Mouse (Mus musculus) stomach, embryonic 15.5 days (tissue): ENCODE measurements at regions not wholly inside any gene's neighbourhood (a gene's known extent, or its start where the extent isn't known, plus 50 kb on each side); places are given as distances from the start of the nearest gene placed in this dataset.

Experiments
- ATAC-seq: fragments of 200-750 bp; cut with Nextera tagmentation; 2 replicates; pipeline ENCODE4 v1.8.0; 2017; ENCODE audit warnings: low read depth, moderate number of reproducible peaks, moderate TSS enrichment; ENCODE audit not compliant: insufficient read depth, low FRiP score
- H3K27ac ChIP-seq: fragments of 300-500 bp; sonication (generic); 2 replicates; pipeline ENCODE4 v1.5.1; 2015; ENCODE audit warnings: mild to moderate bottlenecking, inconsistent platforms
- H3K27me3 ChIP-seq: fragments of 300-500 bp; sonication (generic); replicated peaks from 2 replicates; pipeline ENCODE4 v1.6.1; 2015; ENCODE audit warnings: inconsistent platforms
- H3K36me3 ChIP-seq: fragments of 300-500 bp; sonication (generic); 2 replicates; pipeline ENCODE4 v1.6.1; 2015; ENCODE audit warnings: inconsistent platforms
- H3K4me1 ChIP-seq: fragments of 300-500 bp; sonication (generic); 2 replicates; pipeline ENCODE4 v1.6.1; 2015; ENCODE audit warnings: inconsistent platforms
- H3K4me2 ChIP-seq: fragments of 300-500 bp; sonication (generic); 2 replicates; pipeline ENCODE4 v1.6.1; 2015; ENCODE audit warnings: mild to moderate bottlenecking, inconsistent platforms
- H3K4me3 ChIP-seq: fragments of 300-500 bp; sonication (generic); replicated peaks from 2 replicates; pipeline ENCODE4 v1.5.1; 2015; ENCODE audit warnings: inconsistent platforms
- H3K9ac ChIP-seq: fragments of 300-500 bp; sonication (generic); 2 replicates; pipeline ENCODE4 v1.6.1; 2015; ENCODE audit warnings: inconsistent platforms
- H3K9me3 ChIP-seq: fragments of 300-500 bp; sonication (generic); 2 replicates; pipeline ENCODE4 v1.6.1; 2016; ENCODE audit warnings: inconsistent platforms
- WGBS: fragments of 180-500 bp; shearing (Covaris S2); methylation state at CpG from one replicate; pipeline ENCODE4 v1.1.7; 2015; 5-methylcytosine and 5-hydroxymethylcytosine counted together

DNA sequence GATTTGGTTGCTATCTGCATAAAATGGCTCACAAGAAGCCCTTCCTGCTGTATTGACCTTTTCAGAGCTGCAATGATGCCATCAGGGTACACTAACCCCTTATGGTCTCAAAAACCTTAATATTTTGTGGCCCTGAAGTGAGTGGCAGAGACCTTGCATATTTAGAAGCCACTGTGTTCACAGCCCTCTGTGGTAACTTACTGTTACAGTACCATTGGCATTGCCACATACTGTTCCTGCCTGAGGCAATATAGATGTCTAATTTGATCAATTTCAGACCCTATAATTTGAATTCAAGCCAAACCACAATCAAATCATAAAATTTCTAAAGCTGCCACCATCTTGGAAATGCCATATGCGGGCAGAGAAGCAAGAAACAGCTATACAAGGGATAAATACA lies 198.5 kb downstream of the Spry2 start:
- H3K9ac ChIP-seq: no peak overlapping the region
- H3K36me3 ChIP-seq: no peaks in the 10 kb centered on the region
- 88% methylated on average over 1 of the region's 1 CpGs for WGBS
- ATAC-seq: no peak
- H3K27ac ChIP-seq: no peak overlapping the region
- H3K27me3 ChIP-seq: no peaks in the 10 kb centered on the region
- H3K4me2 ChIP-seq: no peak overlapping the region
- H3K4me3 ChIP-seq: no peak overlapping the region
- no peaks in the 10 kb centered on the region for H3K9me3 ChIP-seq
- no peaks in the 10 kb centered on the region for H3K4me1 ChIP-seq

DNA sequence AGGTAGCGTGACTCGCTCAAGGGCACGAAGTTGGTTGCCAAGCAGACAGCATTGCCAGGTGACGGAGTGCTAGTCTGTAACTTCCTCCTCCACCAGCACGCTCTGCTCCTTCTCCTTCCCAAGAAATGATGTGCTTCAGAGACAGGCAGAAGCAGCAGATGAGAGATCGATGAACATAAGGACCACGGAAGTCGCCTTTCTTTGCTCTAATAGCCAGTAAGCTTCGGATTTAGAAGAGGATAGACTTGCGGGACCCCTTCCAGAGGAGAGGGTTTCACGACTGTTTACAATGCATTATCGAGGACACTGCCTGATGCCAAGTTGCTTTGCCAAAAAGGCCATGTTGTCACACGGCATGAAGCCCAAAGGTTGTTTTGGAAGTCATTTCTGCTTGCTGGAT lies 199.2 kb downstream of the Spry2 start:
- Histone ChIP-seq H3K36me3 (no peaks in the 10 kb centered on the region), H3K27me3 (no peaks in the 10 kb centered on the region), H3K4me2 (no peak overlapping the region), H3K27ac (no peak overlapping the region), H3K4me1 (no peaks in the 10 kb centered on the region), H3K4me3 (no peak overlapping the region), H3K9me3 (no peaks in the 10 kb centered on the region), H3K9ac (no peak overlapping the region)
- WGBS: 85% methylated on average over 13 of the region's 13 CpGs
- no peak for ATAC-seq

DNA sequence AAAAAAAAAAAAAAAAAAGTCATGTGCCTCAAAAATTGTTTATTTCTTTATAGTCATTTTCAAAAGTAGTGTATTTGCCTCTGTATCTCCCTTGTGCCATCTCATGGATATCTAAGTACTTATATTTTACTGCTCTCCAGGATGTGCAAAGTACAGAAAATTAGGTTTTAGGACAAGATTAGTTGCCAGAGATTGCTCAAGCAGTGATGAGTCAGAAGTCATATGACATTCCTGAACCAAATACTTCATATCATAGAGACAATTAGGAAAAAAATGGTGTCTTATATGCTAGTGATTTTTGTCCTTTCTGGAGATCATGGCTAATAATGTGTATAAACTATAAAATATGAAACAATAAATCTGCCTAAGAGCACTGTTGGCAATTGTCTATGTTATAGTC lies 201.7 kb downstream of the Spry2 start:
- Histone ChIP-seq H3K9ac (no peak overlapping the region), H3K27ac (no peak overlapping the region), H3K27me3 (no peaks in the 10 kb centered on the region), H3K9me3 (no peaks in the 10 kb centered on the region), H3K4me2 (no peak overlapping the region), H3K4me3 (no peak overlapping the region), H3K36me3 (no peaks in the 10 kb centered on the region), H3K4me1 (no peaks in the 10 kb centered on the region)
- no peak for ATAC-seq

DNA sequence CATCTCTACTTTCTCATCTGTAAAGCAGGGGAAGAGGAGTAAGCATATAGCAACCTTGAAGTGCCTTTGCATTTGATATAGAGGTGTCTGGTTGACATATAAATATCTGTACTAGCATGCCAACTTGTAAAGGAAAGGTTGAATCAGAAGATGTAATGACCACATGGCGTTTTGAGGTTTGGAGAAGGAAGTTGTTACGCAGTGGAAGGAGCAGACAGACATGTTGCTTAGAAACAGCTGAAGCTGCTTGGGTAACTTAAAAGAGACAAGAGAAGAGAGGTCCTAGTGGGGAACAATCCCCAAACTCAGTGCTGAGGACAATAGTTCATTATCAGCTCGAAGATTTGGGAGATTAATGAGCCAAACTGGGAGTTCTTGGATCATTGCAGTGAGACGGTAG lies 202.9 kb downstream of the Spry2 start:
- Histone ChIP-seq H3K4me1 (no peaks in the 10 kb centered on the region), H3K9ac (no peak overlapping the region), H3K4me2 (no peak overlapping the region), H3K36me3 (no peaks in the 10 kb centered on the region), H3K4me3 (no peak overlapping the region), H3K27ac (no peak overlapping the region), H3K9me3 (no peaks in the 10 kb centered on the region), H3K27me3 (no peaks in the 10 kb centered on the region)
- no peak for ATAC-seq
- WGBS: 82% methylated on average over 4 of the region's 4 CpGs

DNA sequence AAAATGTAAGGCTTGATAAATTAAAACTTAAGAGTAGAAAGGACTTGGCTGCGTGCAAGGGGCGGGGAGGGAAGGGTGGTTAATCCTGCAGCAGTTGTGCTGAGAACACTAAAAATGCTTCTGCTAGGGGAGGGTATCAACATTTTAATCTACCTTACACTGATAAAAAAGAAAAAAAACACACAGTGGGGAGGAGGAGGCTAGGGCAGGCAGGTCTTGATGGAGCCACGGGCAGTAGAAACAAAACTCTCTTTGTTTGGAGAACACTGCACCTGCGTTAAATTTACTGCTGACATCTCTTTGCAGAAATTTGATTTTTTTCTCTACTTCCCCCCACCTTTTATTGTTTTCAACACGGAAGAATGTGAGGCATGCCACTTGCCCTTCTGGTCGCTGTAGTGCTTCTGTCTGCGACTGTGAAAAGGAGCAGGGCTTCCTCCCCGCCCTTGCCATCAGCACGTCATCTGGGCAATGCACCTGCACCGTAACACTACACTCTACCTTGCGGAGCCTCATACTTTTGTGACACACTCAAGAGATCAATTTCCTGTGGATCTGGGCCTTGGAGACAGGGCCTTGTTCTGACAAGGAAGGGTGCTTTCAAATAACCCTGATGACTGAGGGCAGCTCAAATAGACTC lies 211.7 kb downstream of the Spry2 start:
- peak overlapping the region; percentile 6; the same call in 1 of the 2 replicates for H3K27ac ChIP-seq

DNA sequence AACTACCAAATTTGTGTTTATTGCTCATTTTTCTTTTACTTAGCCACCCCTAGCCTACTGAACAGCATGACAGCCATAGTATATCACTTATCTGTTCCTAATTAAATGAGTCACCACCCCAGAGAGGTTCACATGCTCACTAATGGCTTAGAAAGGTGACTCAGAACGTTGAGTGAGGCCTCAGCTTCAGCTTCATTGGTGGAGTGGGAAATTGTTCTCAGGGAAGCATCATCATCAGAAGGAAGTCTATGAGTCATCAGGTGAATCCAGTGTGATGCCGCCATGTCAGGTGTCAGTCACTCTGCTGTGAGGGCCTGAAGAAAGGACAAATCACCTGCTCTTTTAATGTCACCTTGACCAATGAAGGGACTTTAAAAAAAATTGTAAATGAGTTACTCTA lies 212.3 kb downstream of the Spry2 start:
- no peak overlapping the region for H3K4me3 ChIP-seq
- no peaks in the 10 kb centered on the region for H3K27me3 ChIP-seq
- no peak overlapping the region for H3K4me2 ChIP-seq
- H3K9ac ChIP-seq: no peak overlapping the region
- ATAC-seq: no peak
- WGBS: 66% methylated on average over 2 of the region's 2 CpGs
- no peaks in the 10 kb centered on the region for H3K36me3 ChIP-seq
- H3K4me1 ChIP-seq: no peaks in the 10 kb centered on the region
- no peak overlapping the region for H3K27ac ChIP-seq
- H3K9me3 ChIP-seq: no peaks in the 10 kb centered on the region

More for the DNA sequence above, 211.7 kb downstream of the Spry2 start:
- peak; percentile 87 for ATAC-seq
- no peak overlapping the region for H3K4me3 ChIP-seq
- no peak overlapping the region for H3K9ac ChIP-seq
- no peaks in the 10 kb centered on the region for H3K9me3 ChIP-seq
- WGBS: 39% methylated on average over 11 of the region's 11 CpGs
- no peaks in the 10 kb centered on the region for H3K36me3 ChIP-seq
- no peaks in the 10 kb centered on the region for H3K4me1 ChIP-seq
- no peak overlapping the region for H3K4me2 ChIP-seq
- H3K27me3 ChIP-seq: no peaks in the 10 kb centered on the region

DNA sequence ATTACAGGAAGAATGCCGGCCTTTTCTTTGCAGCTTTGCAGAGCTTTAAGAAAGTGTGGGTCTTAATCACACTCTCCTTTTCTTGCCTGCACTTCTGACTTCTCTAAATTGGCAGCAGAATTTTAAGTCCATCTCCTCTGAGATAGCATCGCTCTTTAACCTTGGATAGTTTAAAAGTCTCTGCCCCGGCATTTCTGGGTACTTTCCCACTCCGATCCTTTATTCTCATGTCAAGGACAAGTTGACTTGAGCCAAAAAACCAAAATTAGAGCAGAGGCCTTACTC lies 220.0 kb downstream of the Spry2 start:
- no peak overlapping the region for H3K27ac ChIP-seq
- no peak overlapping the region for H3K4me2 ChIP-seq
- H3K9ac ChIP-seq: no peak overlapping the region
- no peak overlapping the region for H3K4me3 ChIP-seq
- WGBS: 29% methylated on average over 4 of the region's 4 CpGs
- H3K36me3 ChIP-seq: no peaks in the 10 kb centered on the region
- H3K27me3 ChIP-seq: no peaks in the 10 kb centered on the region
- no peak for ATAC-seq
- peaks cover 2% of the 10 kb centered on the region; the same call in 1 of the 2 replicates for H3K4me1 ChIP-seq
- no peaks in the 10 kb centered on the region for H3K9me3 ChIP-seq

DNA sequence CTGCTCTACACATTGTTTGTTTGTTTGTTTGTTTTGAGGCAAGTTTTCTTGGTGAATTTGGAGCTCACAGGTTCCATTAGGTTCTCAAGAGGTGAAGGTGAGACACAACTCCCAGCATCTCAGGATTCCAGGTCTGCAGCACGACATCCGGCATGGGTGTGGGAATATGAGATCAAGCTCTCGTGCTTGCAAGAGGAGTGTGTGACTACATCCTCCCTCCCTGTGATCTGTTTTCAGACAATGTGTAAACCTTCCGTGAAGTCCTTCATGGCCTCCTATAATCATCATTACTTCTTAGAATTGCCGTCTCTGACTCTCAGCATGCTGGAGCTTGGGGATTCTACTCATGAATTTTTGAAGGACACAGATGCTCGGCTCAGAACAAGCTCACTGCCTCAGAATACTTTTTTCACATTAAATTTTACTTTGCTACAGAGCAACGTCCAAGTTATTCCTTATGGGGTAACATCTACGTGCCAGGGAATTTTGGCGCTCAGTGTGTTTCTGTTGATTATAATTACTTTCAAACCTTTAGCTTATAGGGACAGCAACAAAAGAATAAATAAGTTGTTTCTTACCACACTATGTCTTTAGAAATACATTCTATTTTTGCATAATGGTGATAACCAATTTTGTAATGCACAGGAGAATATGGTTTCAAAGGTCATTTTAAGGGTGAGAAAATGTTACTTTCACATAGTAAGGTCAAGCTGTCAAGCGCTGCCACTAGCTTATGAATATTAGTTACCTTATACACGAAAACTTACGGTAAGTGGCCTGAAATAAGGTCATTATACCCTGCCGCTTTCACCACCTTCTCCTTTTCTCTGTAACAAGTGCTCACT lies 220.6 kb downstream of the Spry2 start:
- Histone ChIP-seq H3K27me3 (no peaks in the 10 kb centered on the region), H3K9me3 (no peaks in the 10 kb centered on the region), H3K36me3 (no peaks in the 10 kb centered on the region), H3K9ac (no peak overlapping the region), H3K4me2 (no peak overlapping the region), H3K4me1 (peaks cover 2% of the 10 kb centered on the region; the same call in 1 of the 2 replicates), H3K27ac (no peak overlapping the region), H3K4me3 (no peak overlapping the region)
- WGBS: 47% methylated on average over 13 of the region's 13 CpGs
- no peak for ATAC-seq

DNA sequence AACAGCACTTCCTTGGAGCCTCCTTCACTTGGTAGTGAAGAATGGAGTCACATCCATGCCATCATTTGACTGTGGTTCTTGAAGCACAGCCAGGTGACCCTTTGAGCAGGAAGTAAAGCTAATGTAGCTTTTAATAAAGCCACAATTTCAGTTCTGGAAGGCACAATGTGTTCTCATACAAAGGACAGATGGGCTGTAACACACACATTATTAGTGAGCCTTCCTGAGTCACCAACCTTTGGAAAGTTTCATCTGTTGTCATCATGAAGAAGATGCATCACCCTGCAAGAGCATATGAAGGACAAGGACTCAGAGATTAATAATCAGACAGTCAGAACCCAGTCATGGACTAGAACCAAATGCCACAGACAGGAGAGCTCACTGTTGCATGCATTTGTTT lies 221.6 kb downstream of the Spry2 start:
- Histone ChIP-seq H3K9me3 (no peaks in the 10 kb centered on the region), H3K27ac (no peak overlapping the region), H3K9ac (no peak overlapping the region), H3K4me3 (no peak overlapping the region), H3K4me2 (no peak overlapping the region), H3K36me3 (no peaks in the 10 kb centered on the region), H3K27me3 (no peaks in the 10 kb centered on the region), H3K4me1 (peaks cover 2% of the 10 kb centered on the region; the same call in 1 of the 2 replicates)
- no peak for ATAC-seq

DNA sequence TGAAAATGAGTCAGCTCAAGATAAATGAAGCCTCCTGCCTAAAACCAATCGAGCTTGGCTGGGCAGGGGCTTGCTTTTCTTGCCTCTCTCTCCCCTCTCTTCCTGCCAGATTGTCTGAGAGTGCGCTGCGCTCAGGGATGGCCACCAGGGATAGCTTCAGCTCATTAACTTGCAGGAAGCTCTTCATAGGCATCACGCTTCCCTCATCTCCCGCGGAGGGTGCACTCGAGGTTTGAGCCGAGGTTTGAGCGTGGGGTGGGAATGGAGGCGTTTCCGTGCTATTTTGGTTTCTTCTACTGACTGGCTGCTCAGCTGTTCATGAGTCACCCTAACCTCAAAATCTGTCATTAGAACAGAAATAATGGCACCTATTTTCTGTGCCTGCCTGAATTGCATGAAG lies 227.7 kb downstream of the Spry2 start:
- no peaks in the 10 kb centered on the region for H3K27me3 ChIP-seq

DNA sequence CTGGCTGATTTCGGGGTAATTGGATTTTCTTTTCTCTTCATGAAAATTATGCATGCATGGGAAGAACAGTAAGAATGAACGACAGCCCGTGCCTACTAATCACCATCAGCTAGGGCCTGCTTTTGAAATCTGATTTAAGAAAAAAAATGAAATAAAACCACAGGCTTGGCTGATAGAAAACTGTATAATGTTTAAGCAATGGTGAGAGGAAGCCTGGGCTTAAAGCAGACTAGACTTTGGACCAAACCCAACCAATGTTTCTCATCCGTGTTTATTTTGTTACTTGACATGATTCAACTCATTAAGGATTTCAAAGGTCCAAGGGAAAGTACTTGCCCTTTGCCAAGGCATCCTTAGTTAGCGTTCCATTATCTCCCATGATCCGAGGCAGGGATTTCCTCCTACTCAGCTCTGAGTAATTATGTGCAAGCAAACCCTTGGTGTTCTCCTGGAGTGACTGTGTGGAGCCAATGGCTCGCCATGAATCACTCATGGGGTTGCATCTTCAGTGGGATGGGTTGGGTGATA lies 231.9 kb downstream of the Spry2 start:
- no peak for ATAC-seq
- Histone ChIP-seq H3K36me3 (no peaks in the 10 kb centered on the region), H3K27ac (no peak overlapping the region), H3K9me3 (no peaks in the 10 kb centered on the region), H3K4me1 (0 out of 2 replicates have a peak, but pooled peaks cover 2% of the 10 kb centered on the region), H3K9ac (no peak overlapping the region), H3K4me3 (no peak overlapping the region), H3K4me2 (no peak overlapping the region), H3K27me3 (no peaks in the 10 kb centered on the region)
- 66% methylated on average over 7 of the region's 7 CpGs for WGBS

More for the DNA sequence above, 227.7 kb downstream of the Spry2 start:
- Histone ChIP-seq H3K36me3 (no peaks in the 10 kb centered on the region), H3K9me3 (no peaks in the 10 kb centered on the region), H3K9ac (no peak overlapping the region), H3K27ac (no peak overlapping the region), H3K4me1 (0 out of 2 replicates have a peak, but pooled peaks cover 2% of the 10 kb centered on the region), H3K4me2 (no peak overlapping the region), H3K4me3 (no peak overlapping the region)
- 47% methylated on average over 11 of the region's 11 CpGs for WGBS
- ATAC-seq: no peak

DNA sequence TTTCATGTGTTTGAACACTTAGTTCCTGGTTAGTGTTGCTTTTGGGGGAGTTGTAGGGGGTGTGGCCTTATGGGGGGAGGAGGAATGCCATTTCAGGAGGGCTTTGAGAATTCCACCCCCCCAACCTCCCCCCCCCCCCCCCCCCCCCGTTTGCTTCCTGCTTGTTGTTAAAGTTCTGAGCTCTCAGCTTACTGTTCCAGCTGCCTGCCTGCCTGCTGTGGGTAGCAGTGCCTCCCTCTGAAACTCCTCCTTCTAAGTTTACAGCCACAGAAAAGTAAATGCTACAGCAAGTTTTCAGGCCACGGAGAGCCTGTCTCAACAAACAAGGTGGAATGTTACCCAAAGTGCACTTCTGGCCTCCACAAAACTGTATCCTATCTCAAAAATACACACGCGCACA lies 233.1 kb downstream of the Spry2 start:
- 68% methylated on average over 4 of the region's 4 CpGs for WGBS
- Histone ChIP-seq H3K9ac (no peak overlapping the region), H3K27me3 (no peaks in the 10 kb centered on the region), H3K9me3 (no peaks in the 10 kb centered on the region), H3K4me3 (no peak overlapping the region), H3K4me2 (no peak overlapping the region), H3K27ac (no peak overlapping the region), H3K36me3 (no peaks in the 10 kb centered on the region), H3K4me1 (no peaks in the 10 kb centered on the region)
- ATAC-seq: no peak
